Mouse (Mus musculus) right cerebral cortex, adult 18-20 months (tissue): ENCODE measurements at regions not wholly inside any gene's neighbourhood (a gene's known extent, or its start where the extent isn't known, plus 50 kb on each side); places are given as distances from the start of the nearest gene placed in this dataset.
"Not testable (repeated sequence)": the region's sequence is repeated elsewhere in the genome, so short reads cannot be mapped to it uniquely, and the experiment has no call there.

ENCODE experiments used
- DNase-seq: peaks from one replicate; pipeline ENCODE4 v3.0.0; 2022; ENCODE audit warnings: mixed read lengths

- no peak for DNase-seq
Measured at GRCm38 (mm10) chr13:85035903-85036302, 153.3 kb upstream of the Ccnh start.

DNA sequence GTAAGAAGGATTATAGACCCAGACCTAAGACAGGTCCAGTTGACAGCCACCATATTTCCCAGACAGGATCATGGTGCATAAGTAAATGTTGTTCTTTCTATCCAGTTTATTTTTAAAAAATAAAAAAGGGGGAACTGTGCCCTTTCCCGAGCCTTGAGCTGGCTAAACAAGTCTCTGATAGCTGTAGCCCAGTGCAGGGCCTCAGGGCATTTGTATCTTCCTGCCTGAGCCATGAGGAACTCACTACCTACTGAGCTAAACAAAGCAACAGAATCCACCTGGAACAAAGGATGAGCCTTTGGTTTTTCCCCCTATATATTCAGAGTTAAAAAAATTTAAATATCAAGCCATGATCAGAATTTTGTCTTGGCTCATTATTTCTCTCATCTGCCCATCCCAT lies 152.4 kb upstream of the Ccnh start:
- DNase-seq, result no peak

DNA sequence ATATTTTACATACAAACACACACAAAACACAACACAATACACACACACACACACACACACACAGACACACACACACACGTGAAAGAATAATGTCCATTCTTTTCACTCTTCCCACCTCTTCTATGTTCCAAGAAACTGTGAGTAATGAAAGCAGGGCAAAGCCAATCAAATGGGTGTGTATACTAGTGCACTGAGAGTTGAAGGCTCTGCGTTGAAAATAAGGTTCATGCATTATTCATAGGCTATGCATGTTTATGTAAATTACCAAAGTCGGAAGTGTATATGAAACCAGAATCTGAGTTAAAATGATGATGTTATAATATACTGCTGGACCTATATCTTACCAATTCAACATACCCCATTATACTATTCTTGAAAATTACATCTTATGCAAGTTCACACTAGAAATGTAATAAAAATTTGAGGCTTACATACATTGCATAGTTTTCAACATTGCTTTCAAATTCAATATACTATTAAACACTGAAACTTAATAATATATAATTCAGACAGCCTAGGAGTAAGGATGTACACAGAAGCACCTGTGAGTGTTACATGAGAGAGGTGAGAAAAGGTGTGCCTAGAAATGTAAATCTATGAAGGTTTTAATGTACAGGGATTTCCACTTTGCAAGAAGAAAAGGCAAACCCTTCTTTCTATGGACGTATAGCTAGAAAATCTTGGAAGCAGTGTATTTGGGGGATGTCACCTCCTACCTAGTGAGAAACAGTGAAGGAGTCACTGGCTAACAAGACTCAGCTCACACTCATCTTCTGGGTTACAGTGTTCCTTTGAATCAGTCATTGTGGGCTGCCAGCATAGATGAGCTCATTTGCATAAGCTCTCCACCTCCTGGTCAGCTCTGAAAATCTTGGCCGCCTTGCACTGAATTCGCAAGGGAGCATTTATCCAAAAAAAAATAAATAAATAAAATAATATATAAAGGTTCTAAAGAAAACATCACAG lies 122.3 kb upstream of the Ccnh start:
- DNase-seq, result peak; percentile 64

GRCm38 (mm10) chr13:85067551-85068283 lies 121.5 kb upstream of the Ccnh start:
- DNase-seq, result no peak

DNA sequence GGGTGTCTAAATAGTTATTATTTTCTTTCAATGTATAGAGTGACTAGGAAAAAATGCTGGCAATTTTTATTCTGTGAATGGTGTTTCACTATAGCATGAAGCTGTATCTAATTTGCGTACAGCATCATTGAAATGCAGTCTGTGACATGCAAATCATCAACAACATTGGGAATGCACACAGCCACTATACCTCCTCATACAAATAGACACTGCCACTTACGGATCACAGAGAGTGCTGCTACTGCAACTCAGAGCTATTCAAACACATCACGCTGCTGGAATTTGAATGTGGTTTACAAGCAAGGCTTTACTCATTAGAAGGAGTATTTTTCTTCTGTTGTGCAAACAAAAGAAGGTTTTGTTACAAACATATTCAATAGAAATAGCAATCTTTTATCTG lies 120.8 kb upstream of the Ccnh start:
- no peak for DNase-seq

DNA sequence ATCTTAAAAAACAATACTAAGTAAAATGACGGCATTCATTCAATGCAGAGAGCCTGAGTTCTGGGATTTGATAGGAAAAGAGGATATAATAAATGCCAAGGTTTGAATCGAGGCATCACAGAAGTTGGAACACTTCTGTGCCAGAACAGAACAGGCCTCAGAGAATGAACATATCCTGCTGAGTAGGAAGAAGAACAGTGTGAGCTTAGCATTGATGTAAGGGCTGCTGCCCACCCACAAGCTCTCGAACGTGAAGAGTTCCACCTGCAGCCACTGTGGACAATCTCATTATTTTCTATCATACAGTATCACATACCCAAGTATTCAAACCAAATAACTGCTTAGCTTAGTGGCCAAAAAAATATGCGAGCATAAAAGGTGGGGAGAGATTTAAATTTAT lies 105.9 kb upstream of the Ccnh start:
- peak; percentile 29 for DNase-seq

GRCm38 (mm10) chr13:85083742-85084141 lies 105.5 kb upstream of the Ccnh start:
- DNase-seq, result no peak

DNA sequence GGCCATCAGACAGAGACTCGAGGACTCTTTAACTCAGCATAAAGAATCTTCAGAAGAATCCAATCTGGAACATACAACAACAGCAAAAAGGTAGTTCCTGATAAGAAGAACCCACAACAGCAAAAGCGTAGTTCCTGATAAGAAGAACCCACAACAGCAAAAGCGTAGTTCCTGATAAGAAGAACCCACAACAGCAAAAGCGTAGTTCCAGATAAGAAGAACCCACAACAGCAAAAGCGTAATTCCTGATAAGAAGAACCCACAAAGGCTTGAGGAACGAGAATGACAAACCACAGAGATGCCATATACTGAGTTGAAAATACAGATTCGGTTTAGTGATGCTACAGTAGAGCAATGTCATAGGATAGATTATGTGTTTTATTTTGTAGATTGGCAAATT lies 93.0 kb upstream of the Ccnh start:
- no peak for DNase-seq

DNA sequence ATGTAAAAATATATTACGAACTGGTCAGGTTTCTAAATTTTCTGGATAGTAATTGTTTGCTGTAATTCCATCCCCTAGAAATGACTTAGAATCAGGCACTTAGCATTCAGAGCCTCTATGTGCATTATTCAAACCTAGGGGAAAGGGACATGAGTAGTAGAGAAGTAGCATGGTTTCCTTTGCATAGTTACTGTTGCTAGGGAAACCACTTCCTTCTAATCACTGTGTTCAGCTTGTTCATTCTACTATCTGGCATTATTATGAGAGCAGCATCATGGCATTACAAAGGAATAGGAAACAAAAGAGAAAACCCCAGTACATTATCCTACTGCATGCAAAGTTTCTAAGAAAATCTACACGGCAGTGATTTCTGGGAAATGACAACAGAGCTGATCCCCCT lies 65.9 kb upstream of the Ccnh start:
- no peak for DNase-seq

GRCm38 (mm10) chr13:85126573-85127547 lies 62.3 kb upstream of the Ccnh start:
- DNase-seq, result not testable (repeated sequence)

DNA sequence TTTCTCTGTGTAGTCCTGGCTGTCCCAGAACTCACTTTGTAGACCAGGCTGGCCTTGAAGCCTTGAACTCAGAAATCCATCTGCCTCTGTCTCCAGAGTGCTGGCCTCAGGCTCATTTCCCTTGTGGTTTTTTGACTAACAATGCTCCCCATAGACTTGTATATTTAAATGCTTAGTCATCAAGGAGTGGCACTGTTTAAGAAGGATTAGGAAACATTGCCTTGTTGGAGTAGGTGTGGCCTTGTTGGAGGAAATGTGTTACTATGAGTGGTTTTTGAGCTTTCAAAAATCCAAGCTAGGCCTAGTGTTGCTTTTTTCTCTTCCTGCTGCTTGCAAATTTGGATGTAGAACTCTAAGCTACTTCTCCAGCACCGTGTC lies 61.7 kb upstream of the Ccnh start:
- no peak for DNase-seq
